Mouse (Mus musculus) spleen, adult 2 months (tissue): ENCODE results near the gene Mfsd12.

Source experiments
- CTCF ChIP-seq: fragments of 200-500 bp; IDR thresholded peaks from 2 replicates; pipeline ENCODE4 v1.5.1; 2011; ENCODE audit warnings: mild to moderate bottlenecking, inconsistent platforms; ENCODE audit not compliant: insufficient read depth, insufficient read length, insufficient replicate concordance; ENCODE audit errors: extremely low read depth
- POLR2A ChIP-seq: fragments of 200-500 bp; IDR thresholded peaks from 2 replicates; pipeline ENCODE4 v1.6.1; 2011; ENCODE audit warnings: low read depth, low read length, inconsistent platforms

DNA sequence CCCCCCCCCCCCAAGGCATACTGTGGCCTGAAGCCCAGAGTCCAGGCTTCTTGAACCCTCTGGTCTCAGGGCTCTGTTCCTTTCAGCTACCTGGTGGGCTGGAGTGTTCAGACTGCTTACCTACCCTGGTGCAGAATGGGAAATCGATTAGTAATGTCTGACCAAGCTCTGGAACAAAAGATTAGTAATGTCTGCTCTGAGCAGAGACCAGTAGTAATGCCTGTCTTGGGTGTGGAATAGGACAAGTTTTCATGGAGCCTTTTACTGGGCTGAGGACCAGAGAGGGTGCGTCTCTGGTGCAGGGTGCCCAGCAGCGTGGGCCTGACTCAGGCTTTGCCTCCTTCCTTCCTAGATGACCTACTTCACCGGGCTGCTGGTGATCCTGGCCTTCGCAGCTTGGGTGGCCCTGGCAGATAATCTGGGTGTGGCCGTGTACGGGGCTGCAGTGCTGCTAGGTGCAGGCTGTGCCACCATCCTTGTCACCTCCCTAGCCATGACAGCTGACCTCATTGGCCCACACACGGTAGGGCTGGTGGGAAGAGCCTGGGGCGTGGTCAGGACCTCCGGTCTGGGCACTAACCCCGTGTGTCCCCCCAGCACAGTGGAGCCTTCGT, 5.2 kb downstream of the Mfsd12 start:
- TF ChIP-seq POLR2A, result no peak
- TF ChIP-seq CTCF, result no peak
